Mouse (Mus musculus) kidney, adult 9 months (tissue): ENCODE results near the gene Msi2.
A peak's percentile ranks its signal among the peaks of the same experiment; 100 is the strongest.

Experiments
- DNase-seq: peaks from one replicate; pipeline ENCODE4 v3.0.0; 2022

Msi2 gene

DNA sequence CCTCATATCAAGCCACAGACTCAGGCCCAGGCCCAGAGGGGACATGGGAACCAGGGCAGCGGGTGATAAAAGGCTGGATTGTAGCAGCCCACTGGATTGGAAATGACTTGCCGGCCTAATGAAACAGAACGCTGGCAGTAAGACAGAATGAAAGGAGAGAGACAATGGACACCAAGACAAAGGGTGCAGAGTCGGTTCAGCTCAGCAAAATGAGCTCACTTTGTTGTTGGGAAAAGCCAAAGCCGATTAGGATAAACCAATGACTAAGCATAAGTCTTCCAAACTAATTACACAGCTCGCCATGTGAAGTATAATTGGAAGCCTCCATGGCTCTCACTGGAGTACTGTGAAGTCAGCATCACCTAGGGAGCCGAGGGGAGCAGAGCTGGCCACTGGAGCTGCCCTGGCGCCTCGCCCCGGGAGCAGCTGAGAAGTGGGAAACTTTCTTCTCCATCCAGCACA is 133.1 kb downstream of the Msi2 start:
- no peak for DNase-seq

DNA sequence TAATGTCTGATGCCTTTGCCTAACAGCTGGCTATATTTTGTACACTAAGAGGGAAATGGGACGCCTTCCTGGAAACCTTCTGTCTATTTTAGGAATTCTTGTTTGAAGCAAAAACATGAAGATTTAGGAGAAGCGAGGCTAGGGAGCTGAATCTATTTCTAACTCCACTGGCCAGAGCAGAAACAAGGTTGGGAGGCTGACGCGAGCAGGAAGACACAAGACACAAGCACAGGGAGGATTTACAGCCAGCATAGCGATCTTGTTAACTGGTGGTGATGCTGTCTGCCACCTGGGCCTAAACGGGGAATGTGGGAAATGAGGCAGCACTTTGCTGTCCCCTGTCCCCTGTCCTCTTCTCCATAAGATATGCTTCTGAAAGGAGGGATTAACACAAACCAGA is 134.4 kb downstream of the Msi2 start:
- DNase-seq: no peak

DNA sequence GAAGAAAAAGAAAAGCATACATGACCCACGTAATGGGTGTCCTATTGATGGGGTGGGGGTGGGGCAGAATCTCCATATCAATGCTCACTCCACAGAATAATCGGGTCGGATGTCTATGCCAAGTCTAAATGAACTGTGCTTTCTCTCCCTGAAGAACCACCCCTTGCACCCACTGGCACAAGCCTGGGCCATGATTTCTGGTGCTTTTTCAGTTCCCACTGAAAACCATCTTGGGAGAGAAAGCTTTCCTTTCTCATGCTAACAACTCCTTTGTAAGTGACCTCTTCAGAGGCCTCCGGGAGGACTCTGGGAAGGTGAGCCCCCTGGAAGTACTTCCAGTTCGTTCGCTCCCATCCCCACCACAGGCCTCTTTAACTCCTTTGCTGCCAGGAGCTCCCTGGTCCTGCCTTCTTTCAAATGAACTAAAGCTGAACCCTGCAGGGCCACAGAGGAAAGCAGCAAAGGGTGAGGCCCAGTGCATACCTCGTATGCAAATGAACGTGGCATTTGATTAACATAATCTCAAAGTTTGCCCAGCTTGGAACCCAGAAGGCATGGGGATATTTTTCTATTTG is 135.0 kb downstream of the Msi2 start:
- DNase-seq: no peak

DNA sequence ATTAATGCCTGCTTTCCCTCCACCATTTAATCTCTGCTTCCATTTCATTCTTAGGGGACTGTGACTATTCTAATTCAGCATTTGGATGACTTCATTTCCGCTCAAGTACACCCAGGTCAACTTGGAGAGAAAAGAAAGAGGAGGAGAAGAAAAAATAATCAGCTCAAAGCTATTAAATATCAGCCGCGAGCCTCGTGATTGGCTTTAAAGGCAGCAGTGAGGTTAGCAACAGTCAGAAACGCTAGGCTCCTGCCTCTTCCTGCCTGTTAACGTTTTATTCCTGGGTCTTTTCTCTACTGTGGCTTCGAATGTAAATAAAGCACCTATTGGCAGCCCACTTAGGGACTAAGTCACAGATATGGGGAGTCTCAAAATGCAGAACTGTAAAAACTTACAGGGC is 135.5 kb downstream of the Msi2 start:
- DNase-seq: no peak

DNA sequence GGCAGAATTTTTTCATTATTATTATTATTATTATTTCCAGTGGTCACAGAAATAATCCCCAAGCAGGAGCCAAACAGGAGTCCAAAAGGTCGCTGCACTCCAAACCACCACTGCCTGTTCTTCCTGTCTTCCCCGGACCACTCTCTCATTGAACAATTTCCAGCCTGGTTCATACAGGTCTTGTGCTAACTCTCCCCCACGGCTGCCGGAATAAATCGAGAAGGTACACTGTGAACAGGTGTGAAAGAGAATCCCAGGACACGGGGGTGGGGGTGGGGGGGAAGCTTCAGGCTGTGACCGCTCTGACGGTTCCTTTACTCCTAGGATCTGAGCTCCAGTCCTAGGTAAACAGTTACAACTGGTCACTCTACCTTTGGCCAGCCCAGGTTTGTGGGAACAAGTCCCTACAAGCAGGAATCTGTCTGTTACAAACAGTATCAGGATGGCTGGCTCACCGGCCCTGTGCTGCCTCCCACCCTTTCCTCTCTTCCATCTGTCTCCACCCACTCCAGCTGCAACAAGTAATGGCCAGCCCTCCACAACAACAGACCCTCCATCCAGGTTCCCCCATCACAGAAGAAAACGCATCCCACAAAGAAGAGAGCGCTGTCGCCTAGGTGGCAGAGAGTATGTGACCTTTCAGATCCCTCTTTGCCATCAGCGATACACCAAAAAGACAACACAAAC is 136.1 kb downstream of the Msi2 start:
- DNase-seq: peak; percentile 52

DNA sequence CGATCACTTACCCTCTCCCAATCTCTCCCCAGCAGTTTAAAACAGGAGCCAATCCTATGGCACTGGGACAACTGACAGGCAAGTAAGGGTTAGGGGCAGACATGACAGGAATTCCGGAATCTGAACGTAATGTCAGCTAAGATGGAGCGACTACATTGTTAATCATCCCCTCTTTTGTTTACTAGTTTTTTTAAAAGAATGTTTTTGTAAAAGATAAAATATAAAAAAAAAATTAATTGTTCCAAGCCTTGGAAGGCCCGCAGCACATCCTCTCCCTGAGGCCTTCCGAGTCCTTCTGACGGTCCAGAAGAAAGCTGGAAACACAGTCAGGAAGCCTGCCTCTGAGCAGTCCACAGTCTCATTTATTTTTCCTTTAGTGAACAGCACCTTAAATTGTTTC is 136.9 kb downstream of the Msi2 start:
- no peak for DNase-seq

DNA sequence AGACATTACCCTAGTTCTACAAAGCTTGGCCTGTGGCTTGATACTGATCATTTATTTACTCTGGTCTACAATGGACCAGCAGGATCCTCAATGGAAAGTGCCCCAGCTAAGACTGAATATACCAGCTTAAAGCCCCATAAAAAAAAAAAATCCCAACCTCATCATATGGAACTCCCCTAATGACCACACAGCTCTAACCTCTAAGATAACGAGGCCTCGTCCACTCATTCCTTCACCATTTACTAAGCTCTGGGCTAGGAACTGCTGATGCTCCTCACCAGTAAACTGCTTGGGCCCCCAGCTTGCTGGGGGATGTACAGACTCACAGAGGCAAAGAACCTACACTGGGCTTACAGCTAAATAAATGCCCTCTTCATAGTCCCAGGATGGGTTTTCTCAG is 139.6 kb downstream of the Msi2 start:
- no peak for DNase-seq

DNA sequence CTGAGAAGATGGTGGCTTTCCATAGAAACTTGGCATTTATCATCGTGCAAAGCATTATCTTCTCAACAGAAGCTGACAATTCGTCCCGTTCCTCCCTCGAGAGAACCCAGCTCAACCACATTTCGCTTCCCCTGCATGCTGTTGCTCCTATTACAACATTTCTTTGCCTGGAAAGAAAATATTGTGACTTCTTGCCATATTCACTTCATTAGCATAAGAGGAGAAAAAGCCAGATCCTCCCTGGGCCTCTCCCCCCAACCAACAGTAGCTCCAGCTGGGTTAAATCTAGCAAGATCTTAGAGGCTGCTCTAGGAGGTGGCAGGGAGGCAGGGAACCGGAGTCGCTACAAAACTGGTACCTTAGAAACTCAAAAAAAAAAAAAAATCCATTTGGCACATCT is 141.2 kb downstream of the Msi2 start:
- DNase-seq: no peak

DNA sequence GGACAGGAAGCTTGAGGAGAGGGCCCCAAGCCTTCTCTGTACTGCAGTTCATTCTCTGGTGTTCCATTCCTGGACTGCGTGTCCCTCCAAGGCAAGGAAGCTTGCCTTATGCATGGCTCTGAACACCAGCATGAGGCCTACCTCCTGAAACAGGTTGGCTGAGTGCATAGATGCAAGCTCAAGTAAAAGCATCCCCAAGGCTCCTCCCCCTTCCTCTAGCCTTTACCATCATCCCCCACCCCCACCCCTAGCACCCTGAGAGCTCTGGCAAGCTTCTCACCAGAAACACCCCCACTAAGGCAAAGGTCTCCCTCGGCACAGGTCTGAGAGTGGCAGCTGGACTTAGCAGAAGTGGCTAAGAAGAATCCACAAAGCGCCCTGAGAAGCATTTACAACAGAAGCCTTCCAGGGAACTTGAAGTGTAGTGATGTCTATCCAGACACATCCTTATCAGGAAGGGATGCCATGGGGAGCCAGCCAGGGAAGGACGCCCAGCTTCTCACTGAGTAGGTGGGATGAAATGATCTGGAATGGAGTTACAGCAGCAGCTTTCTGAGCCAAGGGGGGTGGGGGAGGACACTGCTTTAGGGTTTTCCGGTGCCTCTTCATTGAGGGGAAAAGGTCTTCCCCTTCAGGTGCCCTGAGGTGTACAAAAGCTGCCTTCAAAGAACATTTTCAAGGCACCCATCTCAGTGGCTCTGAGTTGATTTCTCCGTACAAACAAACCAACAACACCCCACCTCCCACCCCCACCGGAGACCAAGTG is 141.9 kb downstream of the Msi2 start:
- no peak for DNase-seq

DNA sequence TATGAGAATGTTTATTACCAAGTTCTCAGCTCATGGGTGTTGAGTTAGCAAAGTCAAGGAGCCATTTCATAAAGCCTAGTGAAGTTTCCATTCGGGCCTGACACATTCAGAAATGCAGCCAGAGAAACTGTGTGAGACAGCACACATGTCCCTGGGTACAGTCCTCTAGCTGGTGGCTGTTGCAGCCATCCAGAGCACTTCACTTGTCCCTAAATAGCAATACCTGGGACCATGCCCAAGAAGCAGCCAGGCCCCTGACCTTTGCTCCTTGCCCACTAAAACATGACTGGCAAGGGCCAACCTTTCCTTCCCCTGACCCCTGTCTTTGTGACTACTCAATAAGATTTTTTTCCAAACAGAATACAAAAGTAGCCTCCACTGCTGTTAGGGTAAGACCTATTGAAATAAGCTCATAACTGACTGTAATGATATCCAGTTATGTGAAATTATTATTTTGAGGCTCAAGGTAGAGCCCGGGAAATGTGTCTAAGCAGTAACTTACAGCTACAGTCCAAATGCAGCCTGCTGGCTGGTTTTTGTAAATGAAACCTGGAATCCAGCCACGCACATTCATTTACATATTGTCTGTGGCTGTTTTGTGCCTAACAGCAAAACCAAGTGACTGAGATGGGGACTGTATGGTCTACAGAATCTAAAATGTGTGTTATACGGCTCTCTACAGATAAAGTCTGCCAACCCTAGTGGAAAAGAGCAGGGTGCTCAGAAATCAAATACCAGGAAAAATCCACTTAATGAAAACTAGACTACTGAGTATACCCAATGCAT is 143.5 kb downstream of the Msi2 start:
- peak; percentile 77 for DNase-seq

DNA sequence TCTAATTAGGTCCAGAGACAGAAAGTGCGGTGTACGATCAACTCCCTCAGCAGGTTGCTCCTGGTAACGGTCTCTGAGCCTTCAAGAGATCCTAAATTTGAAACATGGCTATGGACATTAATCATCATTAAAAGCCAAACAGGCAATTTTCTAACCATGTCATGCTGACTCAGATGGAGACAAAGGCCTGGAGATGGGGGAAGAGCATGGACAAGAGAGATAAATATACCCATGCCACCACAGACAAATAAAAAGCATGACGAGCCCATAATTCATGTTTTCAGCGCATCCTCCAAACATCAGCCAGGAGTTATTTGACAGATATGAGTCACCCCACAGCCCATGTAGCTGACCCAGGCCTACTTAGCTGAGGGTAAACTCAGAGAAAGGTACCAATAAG is 145.3 kb downstream of the Msi2 start:
- no peak for DNase-seq

DNA sequence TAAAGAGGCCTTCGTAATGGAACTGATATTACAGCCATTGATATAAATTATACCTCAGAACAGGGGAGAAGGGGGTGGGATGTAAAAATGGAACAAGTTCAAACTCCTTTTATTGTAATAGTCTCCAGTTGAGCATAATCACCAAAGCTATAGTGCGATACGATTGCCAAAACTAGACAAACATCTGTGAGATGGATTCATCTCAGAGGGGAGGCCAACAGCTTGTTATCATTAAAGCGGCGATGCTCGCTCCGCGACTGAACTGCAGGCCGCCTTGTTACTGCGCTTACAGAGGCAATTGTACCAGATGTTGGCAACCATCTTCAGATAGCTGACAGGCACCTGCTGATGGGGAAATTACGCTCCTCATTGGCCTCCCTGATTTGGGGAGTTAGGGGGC is 145.9 kb downstream of the Msi2 start:
- DNase-seq: no peak

DNA sequence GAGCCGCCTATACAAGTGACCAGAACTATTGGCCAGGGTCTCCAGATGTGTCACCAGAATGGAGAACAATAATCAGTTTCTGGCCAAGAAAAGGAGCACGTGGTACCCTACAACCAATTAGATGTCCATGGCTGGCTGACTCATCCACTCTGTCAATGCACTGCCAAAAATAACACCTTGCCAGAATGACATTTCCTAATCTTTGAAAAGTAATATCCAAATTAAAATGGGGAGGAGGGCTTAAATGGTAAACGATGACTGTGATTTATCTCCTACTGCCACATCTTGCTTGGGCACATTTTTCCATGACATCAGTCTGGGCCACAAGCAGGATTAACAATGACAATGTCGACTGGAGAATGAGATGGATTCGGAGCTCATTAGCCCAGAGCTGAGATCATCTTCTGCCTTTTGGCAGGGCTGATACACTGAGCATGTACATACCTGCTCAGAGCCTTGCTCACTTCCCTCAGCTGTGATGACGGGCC is 147.6 kb downstream of the Msi2 start:
- no peak for DNase-seq

DNA sequence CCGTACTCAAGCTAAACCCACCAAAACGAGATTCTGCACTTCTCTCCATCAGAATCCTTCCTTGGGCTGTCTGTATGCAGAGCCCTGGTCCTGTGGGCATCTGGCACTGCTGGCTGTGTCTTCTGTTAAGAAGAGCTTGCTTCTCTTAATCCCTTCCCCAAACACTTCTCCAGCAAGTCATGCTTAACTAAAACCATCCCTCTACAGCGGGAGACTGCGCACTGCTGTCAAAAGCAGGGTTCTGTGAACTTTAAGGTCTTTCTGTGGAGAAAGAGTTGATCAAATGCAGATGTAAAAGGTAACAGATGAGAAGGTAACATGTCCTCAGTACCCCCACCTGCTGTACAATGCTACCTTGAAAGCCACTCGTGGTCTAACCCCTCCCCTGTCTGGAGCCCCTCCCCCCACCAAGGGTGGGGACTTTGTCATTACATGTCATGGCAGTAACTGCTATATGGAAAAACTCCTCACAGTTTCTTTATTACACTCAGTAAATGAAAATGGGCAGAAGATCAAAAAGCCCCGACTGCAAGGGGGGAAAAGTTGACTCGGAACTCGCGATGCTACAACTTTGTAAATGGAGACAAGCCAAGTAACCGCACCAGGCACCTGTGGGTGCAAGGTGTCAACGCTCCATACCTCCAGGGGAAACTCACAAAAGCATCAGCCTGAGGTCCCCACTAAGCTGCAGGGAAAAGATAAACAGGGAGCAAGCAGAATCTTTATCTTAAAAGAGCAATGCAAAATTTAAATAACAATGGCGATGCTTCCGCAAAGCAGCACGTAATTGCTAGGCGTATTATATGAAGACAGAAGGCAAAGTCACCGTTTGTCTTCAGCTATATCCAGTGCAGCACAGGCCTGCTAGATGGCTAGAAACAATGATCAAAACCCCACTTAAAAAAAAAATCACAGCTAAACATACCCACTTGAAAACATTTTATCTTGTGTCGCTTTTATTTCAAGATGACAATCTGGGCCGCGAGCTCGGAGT is 151.4 kb downstream of the Msi2 start:
- no peak for DNase-seq

DNA sequence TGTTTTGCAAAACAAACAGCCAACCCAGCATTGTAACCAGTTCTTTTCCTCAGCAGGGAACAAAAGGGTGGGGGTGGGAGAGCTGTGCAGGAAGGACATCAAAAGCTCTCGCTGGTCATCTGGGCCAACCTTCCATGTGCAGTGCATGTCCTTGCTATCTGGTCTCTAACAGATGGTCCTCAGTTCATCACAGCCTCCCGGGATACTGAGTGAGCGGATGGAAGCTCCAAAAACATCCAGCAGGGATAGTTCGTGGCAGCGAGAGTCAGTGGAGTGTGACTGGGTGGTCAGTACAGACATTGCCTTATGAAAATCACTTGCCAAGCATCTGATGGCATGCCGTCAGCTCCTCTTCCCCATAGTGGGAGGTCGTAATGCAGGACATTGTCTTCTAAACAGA is 153.5 kb downstream of the Msi2 start:
- DNase-seq: no peak

DNA sequence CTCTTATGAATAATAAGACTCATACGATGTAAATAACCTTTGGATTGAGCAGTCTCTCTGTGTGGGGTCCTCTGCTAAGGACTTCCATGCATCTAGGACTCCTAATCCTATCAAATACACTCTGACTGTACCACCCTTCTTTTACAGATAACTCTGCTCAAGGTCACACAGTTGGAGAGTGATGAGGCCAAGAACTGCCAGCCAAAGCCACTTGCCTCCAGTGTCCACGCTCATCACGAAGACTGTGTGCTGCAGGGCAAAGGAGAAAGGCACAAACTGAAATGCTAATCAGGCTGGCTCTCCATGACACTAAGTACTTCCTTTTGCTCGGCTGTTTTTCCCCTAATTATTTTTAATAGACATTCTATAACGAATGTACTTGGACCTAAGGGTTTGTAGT is 153.9 kb downstream of the Msi2 start:
- DNase-seq: no peak

DNA sequence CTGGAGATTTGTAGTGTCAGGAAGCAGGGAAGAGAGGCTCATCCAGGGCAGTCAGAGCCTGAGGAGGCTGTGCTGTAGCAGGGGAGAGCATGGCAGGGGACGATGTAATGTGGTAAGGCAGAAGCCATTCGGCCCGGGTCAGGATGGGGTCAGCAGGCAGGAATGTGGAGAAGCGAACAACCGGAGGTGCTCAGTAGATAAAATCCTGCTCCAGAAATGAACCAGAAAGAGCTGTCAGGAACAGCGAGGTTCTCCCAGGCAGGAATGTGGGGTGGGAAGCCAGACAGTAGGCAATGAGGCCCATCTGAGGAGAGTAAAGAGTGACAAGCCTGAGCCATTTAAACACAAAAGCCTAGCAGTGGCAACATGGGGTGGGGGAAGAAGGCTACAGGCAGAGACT is 157.1 kb downstream of the Msi2 start:
- no peak for DNase-seq

DNA sequence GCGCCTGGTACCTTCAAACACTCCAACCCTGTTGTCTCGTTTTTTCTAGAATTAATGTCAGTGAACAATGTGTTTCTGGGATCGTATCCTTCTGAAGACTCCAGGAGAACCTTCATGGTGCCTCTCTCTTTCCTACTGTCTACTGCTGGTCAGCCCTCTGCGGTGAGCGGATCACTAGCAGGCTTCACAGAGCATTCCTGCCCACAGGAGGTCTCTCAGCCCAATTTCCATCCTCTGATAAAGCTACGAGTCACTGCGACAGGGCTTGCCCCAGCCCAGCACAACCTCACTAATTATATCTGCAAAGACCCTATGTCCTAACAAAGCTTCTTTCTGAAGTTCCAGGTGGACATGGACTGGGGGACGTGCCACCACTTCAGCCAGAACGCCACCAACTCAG is 157.7 kb downstream of the Msi2 start:
- DNase-seq: no peak

DNA sequence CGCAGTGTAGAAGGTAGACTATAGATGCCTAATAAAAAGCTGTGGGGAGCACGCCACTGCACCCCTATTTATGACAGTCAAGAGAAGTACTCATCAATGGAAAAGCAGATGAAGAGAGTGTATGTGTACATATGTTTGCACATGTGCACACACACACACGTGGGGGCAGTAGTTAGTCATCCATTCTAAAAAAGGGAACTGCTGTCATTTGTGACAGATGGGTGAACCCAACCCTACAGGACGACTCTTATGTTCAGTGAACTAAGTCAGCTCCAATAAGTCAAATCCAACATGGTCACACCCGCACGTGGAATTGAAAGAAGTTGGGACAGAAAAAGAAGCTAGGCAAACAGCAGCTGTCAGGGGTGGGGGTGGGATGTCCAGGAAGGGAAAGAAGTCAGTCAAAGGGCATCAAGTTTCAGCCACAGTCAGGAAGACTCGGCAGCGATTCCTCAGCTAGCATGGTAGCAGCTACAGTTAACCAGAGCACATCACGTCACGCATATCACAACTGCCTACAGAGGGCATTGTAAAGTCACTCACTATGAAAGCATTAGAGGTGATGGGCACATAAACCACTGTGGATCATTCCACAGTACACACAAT is 158.8 kb downstream of the Msi2 start:
- no peak for DNase-seq

DNA sequence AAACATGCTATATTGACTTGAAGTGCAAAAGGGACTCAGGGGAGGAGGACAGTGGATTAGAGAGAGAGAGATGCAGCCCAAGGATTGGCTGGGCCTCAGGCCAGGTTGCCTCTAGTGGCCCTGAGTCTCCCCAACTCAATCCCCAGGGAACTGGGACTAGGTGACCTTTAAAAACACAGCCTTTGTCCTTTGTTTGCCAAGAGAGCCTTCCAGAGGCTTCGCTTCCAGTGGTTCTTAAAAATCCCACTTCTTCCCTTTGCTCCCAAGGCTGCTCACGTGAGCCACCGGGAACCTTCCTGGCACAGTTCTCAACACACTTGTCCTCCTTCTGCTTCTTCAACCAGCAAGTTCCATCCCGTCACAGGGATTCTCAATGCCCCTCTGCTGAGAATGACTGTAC is 159.6 kb downstream of the Msi2 start:
- DNase-seq: no peak

DNA sequence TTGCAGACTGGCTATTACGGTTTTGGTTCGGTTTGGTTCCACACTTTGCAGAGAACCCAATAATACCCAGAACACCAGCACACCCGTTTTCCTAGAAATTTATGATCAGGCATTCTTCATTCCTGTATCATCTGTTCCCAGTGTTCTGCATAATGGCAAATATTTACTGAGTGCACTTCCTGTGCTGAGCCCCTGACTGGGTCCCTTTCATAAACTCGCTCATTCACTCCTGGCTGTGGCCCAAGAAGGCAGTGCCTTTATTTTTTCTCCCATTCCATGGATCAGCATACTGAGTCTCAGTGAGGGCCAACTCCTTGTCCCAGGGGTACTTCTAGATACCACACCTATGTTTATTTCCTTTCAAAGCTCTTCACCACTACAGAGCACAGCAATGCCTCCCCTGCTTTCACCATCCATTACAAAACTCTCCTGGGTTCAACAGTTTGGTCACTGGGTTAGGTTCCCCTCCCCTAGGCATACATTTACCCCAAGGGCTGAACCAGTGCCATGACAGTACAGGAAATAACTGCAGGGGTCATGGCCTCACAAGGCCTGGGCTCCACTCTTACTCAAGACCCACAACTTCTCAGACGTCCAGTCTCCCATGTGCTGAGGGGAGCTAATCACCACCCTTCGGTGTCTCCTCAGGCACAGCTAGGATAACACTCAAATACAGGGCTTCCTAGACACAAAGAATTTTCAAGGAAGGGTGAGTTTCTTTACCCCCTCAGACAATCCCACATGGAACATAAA is 160.3 kb downstream of the Msi2 start:
- DNase-seq: no peak
